Mouse (Mus musculus) left cerebral cortex, adult 18-20 months (tissue): ENCODE data around the gene Txlna. TPM values are rescaled to one million over a fixed set of nuclear protein-coding genes. Genes with fewer than 3 reads are reported as not detected.
A peak's percentile ranks its signal among the peaks of the same experiment; 100 is the strongest.

ENCODE experiments used
- DNase-seq, 2 experiments: peaks; one replicate each; pipeline ENCODE4 v3.0.0; 2021 to 2022; ENCODE audit warnings: low spot score in 2 of 2, mixed read lengths in 1 of 2
- microRNA-seq, 2 experiments: library from miRNA; unstranded; fragments of <30 nt; microRNA quantifications; one replicate each; pipeline ENCODE4 v1.2.0; 2021
- total RNA-seq, 2 experiments: library from RNA; stranded (reverse); gene quantifications; 2 replicates each; pipeline ENCODE4 v1.2.3; 2021

The Txlna gene
- total RNA-seq, 2 experiments from 2014 or later = 41.2 to 42.4 TPM

DNA sequence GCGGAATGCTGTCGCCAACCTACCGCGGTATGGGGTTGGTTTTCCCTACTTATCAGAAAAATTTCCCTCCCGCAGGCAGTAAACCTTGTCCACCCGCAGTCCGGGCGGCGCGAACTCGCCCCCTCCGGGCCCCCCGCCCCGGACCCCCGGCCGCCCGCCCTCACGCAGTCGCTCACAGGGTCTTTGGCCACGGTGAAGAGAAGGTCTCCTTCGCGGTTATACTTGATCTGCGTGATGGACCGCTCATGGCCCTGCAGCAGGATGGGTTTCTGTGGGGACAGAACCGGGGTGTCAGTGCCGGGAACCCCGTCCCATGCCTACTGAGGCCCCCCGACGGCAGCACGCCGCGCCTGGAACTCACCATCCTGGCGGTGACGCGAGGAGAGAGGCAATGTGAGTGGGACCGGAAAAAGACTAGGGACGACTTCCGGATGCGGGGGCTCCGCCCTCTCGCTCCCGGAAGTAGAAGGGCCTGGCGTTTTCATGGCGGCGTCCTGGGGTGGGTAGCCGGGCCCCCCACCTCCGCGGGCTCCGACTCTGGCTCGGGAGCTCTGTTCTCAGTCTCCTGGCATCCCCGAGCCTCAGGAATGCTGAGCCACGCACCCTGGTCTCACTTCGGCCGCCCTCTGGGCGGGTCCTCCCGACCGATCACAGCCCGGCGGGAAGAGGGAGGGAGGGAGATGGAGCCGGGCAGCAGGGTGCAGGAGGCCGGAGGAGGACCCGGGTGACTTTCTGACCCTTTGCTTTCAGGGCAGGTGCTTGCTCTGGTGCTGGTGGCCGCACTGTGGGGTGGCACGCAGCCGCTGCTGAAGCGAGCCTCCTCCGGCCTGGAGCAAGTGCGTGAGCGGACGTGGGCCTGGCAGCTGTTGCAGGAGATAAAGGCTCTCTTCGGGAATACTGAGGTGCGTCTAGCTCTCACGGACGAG lies 40.4 kb downstream of the Txlna start, which contains the start of the genes Eif3i and Tmem234:
TSS of gene Eif3i (minus strand) at position 416 of the 926 bp plus-strand sequence.
TSS of gene Tmem234 (plus strand) at position 436 of the 926 bp plus-strand sequence.
- peak; percentile 79 to 88 for DNase-seq

DNA sequence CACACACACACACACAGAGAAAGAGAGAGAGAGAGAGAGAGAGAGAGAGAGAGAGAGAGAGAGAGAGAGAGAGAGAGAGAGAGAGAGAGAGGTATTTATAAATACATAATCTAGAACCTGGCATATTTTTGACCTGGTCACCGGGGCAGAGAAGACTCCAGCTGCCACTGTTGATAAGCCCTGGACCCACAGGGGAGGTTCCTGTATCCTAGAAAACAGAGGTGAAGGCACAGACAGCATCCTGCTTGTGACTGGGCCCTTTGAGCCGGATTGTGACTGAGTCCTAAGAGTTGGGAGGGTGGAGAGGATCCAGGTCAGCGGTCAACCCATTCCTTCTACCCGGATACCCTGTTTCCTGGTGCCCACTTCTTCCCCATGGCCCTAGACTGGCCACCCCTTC lies 52.0 kb downstream of the Txlna start:
- DNase-seq = no peak

DNA sequence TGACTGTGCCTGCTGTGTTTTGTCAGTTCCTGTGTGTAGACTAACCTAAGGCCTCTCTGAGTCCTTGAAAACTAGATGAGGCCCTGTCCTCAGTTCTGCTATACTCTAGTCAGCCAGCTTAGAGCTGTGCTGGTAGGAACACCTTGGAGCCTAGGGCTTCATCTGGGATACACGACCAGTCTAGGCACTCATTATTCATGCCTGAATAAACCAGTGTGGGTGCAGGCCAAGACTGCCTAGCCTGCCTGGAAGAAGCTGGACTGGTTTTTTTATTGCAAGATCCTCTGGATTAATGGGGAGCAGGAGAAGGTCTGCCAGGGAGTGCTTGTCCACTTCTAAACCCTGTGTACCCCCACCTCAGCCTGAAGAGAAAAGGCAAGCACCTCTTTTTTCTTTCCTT lies 53.9 kb downstream of the Txlna start:
- DNase-seq = no peak

DNA sequence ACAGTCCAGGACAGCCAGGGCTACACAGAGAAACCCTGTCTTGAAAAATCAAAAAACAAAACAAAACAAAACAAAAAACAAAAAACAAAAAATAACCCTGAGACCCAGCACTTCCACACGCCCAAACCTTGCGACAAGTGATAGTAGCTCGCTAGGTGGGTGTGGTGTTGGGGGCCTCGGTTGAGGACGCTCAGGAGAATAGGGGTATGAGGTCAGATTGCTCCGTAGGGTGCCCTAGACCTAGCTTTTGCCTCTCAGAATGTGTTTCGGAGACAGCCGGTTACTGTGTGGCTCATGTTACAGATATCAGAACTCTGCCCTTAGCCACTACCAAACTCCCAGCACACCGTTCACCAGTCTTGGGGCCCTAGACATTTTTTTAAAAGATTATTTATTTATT lies 55.1 kb downstream of the Txlna start:
- no peak for DNase-seq

DNA sequence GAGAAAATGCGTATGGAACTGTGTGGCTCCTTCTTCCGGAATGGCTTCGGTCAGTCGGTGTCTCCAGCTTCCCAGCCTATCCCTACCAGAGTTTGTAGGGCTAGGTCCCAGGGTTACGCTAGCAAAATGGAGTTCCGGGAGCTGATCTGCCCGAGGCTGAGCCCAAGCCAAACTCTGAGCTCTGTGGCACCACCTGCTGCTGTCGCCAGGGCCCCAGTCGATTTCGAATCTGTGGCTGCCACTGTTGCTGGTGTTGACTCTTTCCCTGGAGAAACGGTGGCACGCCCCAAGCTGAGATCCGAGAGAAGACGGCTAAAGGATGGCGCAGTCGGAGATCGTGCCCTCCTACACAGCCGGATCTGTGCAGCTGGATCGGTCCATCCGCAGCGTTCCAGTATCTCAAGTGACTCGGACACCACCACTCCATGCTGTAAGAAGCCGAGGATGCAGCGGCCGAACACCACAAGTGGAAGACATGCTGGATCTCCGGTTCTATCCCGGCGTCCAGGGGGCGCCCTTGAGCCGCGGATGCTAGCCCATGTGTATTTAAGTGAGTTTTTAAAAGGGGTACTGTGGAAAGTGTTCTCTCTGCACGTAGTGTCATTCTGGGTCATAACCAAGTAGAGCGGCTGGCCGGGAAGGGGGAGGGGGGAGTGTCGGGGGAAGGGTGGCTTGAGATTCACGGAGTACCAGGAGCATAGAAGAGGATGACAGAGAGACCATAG lies 55.8 kb downstream of the Txlna start:
- peak; percentile 79 to 80 for DNase-seq

DNA sequence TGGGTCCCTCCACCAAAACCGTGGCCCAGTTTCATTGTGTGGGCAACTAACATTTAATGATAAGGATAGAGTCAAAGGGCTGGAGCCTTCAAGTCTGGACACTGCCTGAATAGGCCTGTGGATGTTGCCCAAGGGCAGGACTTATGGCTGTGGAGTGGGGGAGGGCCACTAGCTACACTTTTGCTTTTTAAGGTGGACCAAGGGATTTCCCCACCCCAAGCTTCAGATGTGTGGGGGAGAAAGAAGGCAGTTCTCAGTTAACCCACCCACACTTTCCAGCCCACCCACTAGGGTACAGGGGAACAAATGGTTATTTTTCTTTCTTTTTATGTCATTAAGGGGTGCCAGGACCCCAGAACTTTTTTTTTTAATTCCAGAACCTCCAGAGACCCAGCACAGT lies 56.5 kb downstream of the Txlna start:
- no peak for DNase-seq

DNA sequence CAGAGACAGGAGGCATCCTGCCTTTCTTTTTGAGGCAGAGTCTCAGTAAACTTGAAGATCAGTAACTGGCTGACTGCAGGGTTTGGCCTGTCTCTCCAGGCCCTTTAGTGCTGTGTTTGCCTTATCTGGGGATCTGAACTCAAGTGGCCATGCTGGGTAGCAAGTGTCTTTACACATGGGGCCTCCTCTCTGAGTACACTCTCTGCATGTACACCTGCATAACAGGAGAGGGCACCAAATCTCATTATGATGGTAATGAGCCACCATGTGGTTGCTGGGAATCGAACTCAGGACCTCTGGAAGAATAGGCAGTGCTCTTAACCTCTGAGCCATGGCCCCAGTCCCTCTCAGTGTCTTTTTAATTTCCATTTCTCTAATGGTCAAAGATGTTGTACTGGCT lies 58.6 kb downstream of the Txlna start:
- DNase-seq = no peak

DNA sequence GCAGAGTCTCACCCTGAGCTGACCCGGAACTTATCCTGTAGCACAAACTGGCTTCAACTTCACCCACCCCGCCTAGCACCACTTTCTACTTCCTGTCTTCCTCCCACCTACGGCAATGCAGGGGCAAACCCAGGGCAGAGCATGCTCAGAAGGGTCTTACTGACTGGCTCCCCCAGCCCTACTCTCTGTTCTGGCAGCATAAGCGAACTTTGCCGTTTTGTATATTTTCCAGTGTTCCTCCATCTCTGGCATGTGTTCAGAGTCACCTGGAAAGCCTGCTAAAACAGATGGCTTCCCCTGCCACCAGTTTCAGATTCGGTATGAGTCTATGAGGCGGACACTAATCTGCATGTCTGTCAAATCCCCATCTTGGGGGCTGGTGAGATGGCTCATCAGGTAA lies 60.5 kb downstream of the Txlna start:
- no peak for DNase-seq

DNA sequence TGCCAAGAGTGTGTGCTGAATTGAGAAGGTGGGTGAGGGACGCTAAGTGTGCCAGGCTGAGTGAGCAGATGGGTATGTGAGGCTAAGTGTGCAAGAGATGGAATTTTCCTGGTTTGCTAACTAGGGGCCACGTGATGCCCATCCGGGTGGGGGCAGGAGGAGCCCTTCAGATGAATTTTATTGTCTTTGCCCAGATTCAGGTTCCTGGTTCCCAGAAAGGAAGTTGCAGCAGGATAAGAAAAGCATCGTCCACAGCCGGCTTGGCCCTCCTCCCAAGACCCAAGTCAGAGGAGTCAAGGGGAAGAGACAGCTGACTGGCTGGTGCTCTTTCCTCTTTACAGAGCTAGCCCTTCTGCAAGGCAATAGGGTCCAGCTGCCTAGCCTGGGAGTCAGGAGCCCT lies 62.4 kb downstream of the Txlna start, which contains the start of gene Fam167b:
TSS of gene Fam167b (minus strand) at position 84 of the 400 bp plus-strand sequence.
- no peak for DNase-seq

DNA sequence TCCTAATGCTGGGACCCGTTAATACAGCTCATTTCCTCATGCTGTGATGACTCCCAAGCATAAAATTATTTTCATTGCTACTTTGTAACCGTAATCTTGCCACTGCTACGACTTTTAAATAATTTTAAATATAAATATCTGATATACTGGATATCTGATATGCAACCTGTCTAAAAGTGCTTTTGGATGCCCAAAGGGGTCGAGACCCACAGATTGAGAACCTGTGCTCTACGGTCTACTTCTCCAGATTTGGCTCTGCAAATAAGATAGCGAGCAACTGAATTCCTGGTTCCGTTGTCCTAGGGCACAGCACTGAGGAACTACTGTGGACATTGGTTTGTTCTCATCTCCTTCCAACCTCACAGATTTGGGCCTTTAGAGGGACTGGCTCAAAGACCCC lies 63.2 kb downstream of the Txlna start:
- DNase-seq = no peak

DNA sequence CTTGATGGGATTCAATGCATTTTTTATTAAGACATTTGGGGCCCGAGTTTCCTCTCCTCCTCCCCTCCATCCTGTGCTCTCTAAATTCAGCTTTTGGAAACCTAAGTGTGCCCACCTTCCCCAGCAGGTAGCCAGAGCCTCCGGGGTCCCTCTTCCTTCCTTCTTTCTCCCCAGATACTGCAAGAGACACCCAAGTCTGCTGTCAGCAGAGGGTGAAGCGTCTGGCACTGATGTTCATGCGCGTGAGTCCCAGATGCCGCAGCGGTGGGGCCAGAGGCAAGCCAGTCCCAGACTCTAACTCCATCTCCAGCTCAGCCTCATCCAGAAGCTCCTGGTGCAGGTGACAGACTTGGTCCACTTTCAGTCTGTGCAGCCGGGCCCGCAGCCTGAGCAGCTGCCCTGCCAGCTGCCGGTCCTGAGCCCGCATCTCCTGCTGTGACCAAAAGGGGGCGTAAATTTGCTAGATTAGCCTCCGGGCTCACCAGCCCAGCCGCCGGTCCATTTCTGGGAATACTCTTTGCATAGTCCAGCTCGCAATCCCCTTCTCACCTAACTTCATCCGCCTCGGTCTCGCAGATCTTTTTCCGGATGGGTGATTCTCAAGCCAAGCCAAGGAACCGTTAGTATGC lies 63.9 kb downstream of the Txlna start:
- peak; percentile 48 to 50 for DNase-seq

Small RNA genes lying within 50 kb of the gene (microRNA-seq; reads per million reads assigned to microRNA genes)
- 2.7 to 6.6 reads per million in 2 experiments for gene Mir7016

Other genes with a start within 250 kb of the Txlna start
- gene Zbtb8b, start 200.2 kb downstream of the Txlna start, total RNA-seq = 1 to 10 TPM; 6.2 to 7.2 TPM
- 10 to 100 TPM; 59.8 to 62.7 TPM for gene Bsdc1, start 179.5 kb downstream of the Txlna start, total RNA-seq
- gene Tssk3, start 150.0 kb downstream of the Txlna start, total RNA-seq = not detected
- under 1 TPM in 1 of 2 experiments, not detected in 1; 0.66 TPM for gene Fam229a, start 149.9 kb downstream of the Txlna start, total RNA-seq
- gene Marcksl1, start 127.5 kb downstream of the Txlna start, total RNA-seq = 10 to 100 TPM; 58.3 to 84.6 TPM
- 10 to 100 TPM; 21.5 to 22.7 TPM for gene Hdac1, start 98.4 kb downstream of the Txlna start, total RNA-seq
- gene Lck, start 67.4 kb downstream of the Txlna start, total RNA-seq = 1 to 10 TPM; 1.2 to 4.4 TPM
- under 1 TPM in 1 of 2 experiments, not detected in 1; 0.46 TPM for gene Fam167b, start 62.5 kb downstream of the Txlna start, total RNA-seq
- gene Eif3i, start 40.4 kb downstream of the Txlna start, total RNA-seq = 100 to 1,000 TPM; 124 to 128 TPM
- 10 to 100 TPM; 89.2 to 90.1 TPM for gene Tmem234, start 40.4 kb downstream of the Txlna start, total RNA-seq
- 1 to 10 TPM; 4.1 to 4.5 TPM for gene Dcdc2b, start 26.8 kb downstream of the Txlna start, total RNA-seq
- gene Iqcc, start 22.0 kb downstream of the Txlna start, total RNA-seq = 10 to 100 TPM; 25.9 to 27.2 TPM
- 10 to 100 TPM; 45.9 to 53.5 TPM for gene Ccdc28b, start 17.1 kb downstream of the Txlna start, total RNA-seq
- 10 to 100 TPM; 91.4 to 93.4 TPM for gene Kpna6, start 31.7 kb upstream of the Txlna start, total RNA-seq
- gene Tmem39b, start 55.8 kb upstream of the Txlna start, total RNA-seq = 10 to 100 TPM; 14.5 to 14.9 TPM
- gene Khdrbs1, start 101.2 kb upstream of the Txlna start, total RNA-seq = 10 to 100 TPM; 92.3 to 98.4 TPM
- 100 to 1,000 TPM; 137 to 141 TPM for gene Ptp4a2, start 170.2 kb upstream of the Txlna start, total RNA-seq